Mouse (Mus musculus) embryo, embryonic 10 days (tissue): ENCODE data around the gene AC124502.3.
"Not testable (repeated sequence)": the region's sequence is repeated elsewhere in the genome, so short reads cannot be mapped to it uniquely, and the experiment has no call there.

Experiments used
- DNase-seq: peaks from one replicate; pipeline ENCODE4 v3.0.0-alpha.2; 2015; ENCODE audit warnings: low spot score

AC124502.3 gene

GRCm38 (mm10) chr19:5038709-5039156 is at the start of gene AC124502.3, which contains the start of gene B4gat1:
Gene AC124502.3 (plus strand): TSS chr19:5038891.
Gene B4gat1 (plus strand): TSS chr19:5038826.
- peak; percentile 97 for DNase-seq

- peak; percentile 96 for DNase-seq
Measured at GRCm38 (mm10) chr19:4989013-4989412, 49.7 kb upstream of the AC124502.3 start.

GRCm38 (mm10) chr19:4989434-4990255 is 49.0 kb upstream of the AC124502.3 start:
- DNase-seq, result no peak

GRCm38 (mm10) chr19:4990256-4990625 is 48.5 kb upstream of the AC124502.3 start, which contains the start of gene Npas4:
Gene Npas4 (minus strand): TSS chr19:4990316.
- DNase-seq, result no peak

- DNase-seq, result no peak
Measured at GRCm38 (mm10) chr19:4990716-4991115, 48.0 kb upstream of the AC124502.3 start.

- DNase-seq, result peak; percentile 33
Measured at GRCm38 (mm10) chr19:4992371-4992770, 46.3 kb upstream of the AC124502.3 start.

- no peak for DNase-seq
Measured at GRCm38 (mm10) chr19:4992904-4993303, 45.8 kb upstream of the AC124502.3 start.

- DNase-seq, result no peak
Measured at GRCm38 (mm10) chr19:4994043-4994442, 44.6 kb upstream of the AC124502.3 start.

GRCm38 (mm10) chr19:4999445-5000140 is 39.1 kb upstream of the AC124502.3 start:
- DNase-seq, result no peak

GRCm38 (mm10) chr19:5001666-5002406 is 36.9 kb upstream of the AC124502.3 start:
- DNase-seq, result peak; percentile 93

GRCm38 (mm10) chr19:5003644-5004043 is 35.0 kb upstream of the AC124502.3 start:
- DNase-seq, result not testable (repeated sequence)

- no peak for DNase-seq
Measured at GRCm38 (mm10) chr19:5004925-5005324, 33.8 kb upstream of the AC124502.3 start.

- no peak for DNase-seq
Measured at GRCm38 (mm10) chr19:5013138-5013537, 25.6 kb upstream of the AC124502.3 start.

- DNase-seq, result peak; percentile 59
Measured at GRCm38 (mm10) chr19:5014961-5015398, 23.7 kb upstream of the AC124502.3 start.

GRCm38 (mm10) chr19:5016221-5016742 is 22.4 kb upstream of the AC124502.3 start:
- DNase-seq, result peak; percentile 11

- peak; percentile 89 for DNase-seq
Measured at GRCm38 (mm10) chr19:5016782-5017181, 21.9 kb upstream of the AC124502.3 start.

GRCm38 (mm10) chr19:5017611-5018010 is 21.1 kb upstream of the AC124502.3 start:
- DNase-seq, result no peak

GRCm38 (mm10) chr19:5018191-5018590 is 20.5 kb upstream of the AC124502.3 start:
- DNase-seq, result no peak

GRCm38 (mm10) chr19:5021416-5021815 is 17.3 kb upstream of the AC124502.3 start:
- no peak for DNase-seq

GRCm38 (mm10) chr19:5023621-5024479 is 14.8 kb upstream of the AC124502.3 start, which contains the start of gene Slc29a2:
Gene Slc29a2 (plus strand): TSS chr19:5023860.
- peak; percentile 97 for DNase-seq

- no peak for DNase-seq
Measured at GRCm38 (mm10) chr19:5026111-5026510, 12.6 kb upstream of the AC124502.3 start.
